Mouse (Mus musculus): Measurements from ENCODE around the gene Chpf.

- TF ChIP-seq CTCF (IDR thresholded peaks at IDR 0.05; ENCODE audit: low read depth) (no peak), EP300 (IDR thresholded peaks at IDR 0.05; ENCODE audit: low read depth) (no peak)
Observed at GRCm38 (mm10) chr1:75445141-75445701, 33.9 kb downstream of the Chpf start.
